Mouse (Mus musculus) neural tube, embryonic 15.5 days (tissue): Measurements from ENCODE around the gene Gm3435. TPM values are rescaled to one million over a fixed set of nuclear protein-coding genes. Genes with fewer than 3 reads are reported as not detected.
"Not testable (repeated sequence)": the region's sequence is repeated elsewhere in the genome, so short reads cannot be mapped to it uniquely, and the experiment has no call there.

Source experiments
- ATAC-seq: fragments of 200-750 bp; cut with Nextera tagmentation; 2 replicates; pipeline ENCODE4 v1.8.0; 2017; ENCODE audit warnings: mild to moderate bottlenecking, moderate TSS enrichment, moderate library complexity; ENCODE audit not compliant: low FRiP score
- H3K27ac ChIP-seq: fragments of 300-500 bp; sonication (generic); replicated peaks from 2 replicates; pipeline ENCODE4 v1.5.1; 2015; ENCODE audit warnings: mild to moderate bottlenecking, inconsistent platforms
- H3K27me3 ChIP-seq: fragments of 300-500 bp; sonication (generic); replicated peaks from 2 replicates; pipeline ENCODE4 v1.6.1; 2015; ENCODE audit warnings: inconsistent platforms
- H3K36me3 ChIP-seq: fragments of 300-500 bp; sonication (generic); 2 replicates; pipeline ENCODE4 v1.6.1; 2015; ENCODE audit warnings: inconsistent platforms
- H3K4me1 ChIP-seq: fragments of 300-500 bp; sonication (generic); 2 replicates; pipeline ENCODE4 v1.6.1; 2015; ENCODE audit warnings: inconsistent platforms
- H3K4me2 ChIP-seq: fragments of 300-500 bp; sonication (generic); 2 replicates; pipeline ENCODE4 v1.6.1; 2015; ENCODE audit warnings: inconsistent platforms, mild to moderate bottlenecking, moderate library complexity
- H3K4me3 ChIP-seq: fragments of 300-500 bp; sonication (generic); replicated peaks from 2 replicates; pipeline ENCODE4 v1.5.1; 2015; ENCODE audit warnings: mild to moderate bottlenecking, inconsistent platforms
- H3K9ac ChIP-seq: fragments of 300-500 bp; sonication (generic); replicated peaks from 2 replicates; pipeline ENCODE4 v1.6.1; 2015; ENCODE audit warnings: mild to moderate bottlenecking, inconsistent platforms
- H3K9me3 ChIP-seq: fragments of 300-500 bp; sonication (generic); replicated peaks from 2 replicates; pipeline ENCODE4 v1.6.1; 2016; ENCODE audit warnings: inconsistent platforms
- WGBS: fragments of 180-500 bp; shearing (Covaris S2); methylation state at CpG from one replicate; pipeline ENCODE4 v1.1.7; 2015; ENCODE audit warnings: mixed read lengths; 5-methylcytosine and 5-hydroxymethylcytosine counted together
- polyA plus RNA-seq: library from polyadenylated mRNA; unstranded; fragments of >200 nt; fragmentation: Nextera tagmentation; extraction: Ambion mirVana; gene quantifications from 2 replicates; pipeline ENCODE4 v1.2.1, GENCODE M21; 2015

The Gm3435 gene
- polyA plus RNA-seq, 1 experiment from 2014 or later: 6.2 TPM

- WGBS: no CpG with 5 or more reads among the region's 5 CpGs
- not testable (repeated sequence) for H3K9me3 ChIP-seq, H3K36me3 ChIP-seq, H3K27me3 ChIP-seq, H3K4me2 ChIP-seq, H3K4me3 ChIP-seq, H3K27ac ChIP-seq, H3K4me1 ChIP-seq, H3K9ac ChIP-seq, ATAC-seq
Observed at GRCm38 (mm10) chr17:14994140-14994539, 15.8 kb upstream of the Gm3435 start.

GRCm38 (mm10) chr17:15000047-15000446 lies 9.9 kb upstream of the Gm3435 start:
- not testable (repeated sequence) for H3K4me2 ChIP-seq, H3K36me3 ChIP-seq, H3K27ac ChIP-seq, ATAC-seq, H3K27me3 ChIP-seq, H3K9me3 ChIP-seq, H3K4me3 ChIP-seq, H3K4me1 ChIP-seq, H3K9ac ChIP-seq
- no CpG with 5 or more reads among the region's 4 CpGs for WGBS

DNA sequence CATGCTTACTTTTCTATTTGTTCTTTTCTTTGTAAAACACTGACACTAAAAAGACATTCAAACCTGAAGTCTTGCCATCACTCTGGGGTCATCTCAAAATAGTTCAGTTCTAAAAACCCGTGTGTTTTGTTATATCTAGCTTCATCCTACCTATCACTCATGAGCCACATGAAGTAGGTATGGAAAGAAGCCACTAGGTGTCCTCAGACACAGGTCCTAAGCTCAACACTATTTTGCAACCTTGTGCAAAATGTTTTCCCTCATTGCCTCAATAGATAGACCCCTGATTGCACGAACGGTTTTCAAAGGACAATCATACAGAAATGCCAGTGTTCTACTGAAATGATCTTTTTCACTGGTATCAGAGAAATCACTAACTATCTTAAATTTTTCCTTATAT lies 888 bp upstream of the Gm3435 start:
- not testable (repeated sequence) for H3K9ac ChIP-seq, H3K36me3 ChIP-seq, H3K4me3 ChIP-seq, H3K9me3 ChIP-seq, H3K4me2 ChIP-seq, H3K27me3 ChIP-seq, H3K4me1 ChIP-seq, H3K27ac ChIP-seq
- ATAC-seq: 0 out of 2 replicates have a peak, but pooled peaks have one; percentile 16
- no CpG with 5 or more reads among the region's 3 CpGs for WGBS

- not testable (repeated sequence) for H3K9ac ChIP-seq, H3K4me3 ChIP-seq, H3K36me3 ChIP-seq, H3K27ac ChIP-seq, H3K4me1 ChIP-seq, ATAC-seq, H3K4me2 ChIP-seq, H3K9me3 ChIP-seq, H3K27me3 ChIP-seq
- 74% methylated on average over 3 of the region's 3 CpGs for WGBS
Observed at GRCm38 (mm10) chr17:15021503-15022220, 11.7 kb downstream of the Gm3435 start.

DNA sequence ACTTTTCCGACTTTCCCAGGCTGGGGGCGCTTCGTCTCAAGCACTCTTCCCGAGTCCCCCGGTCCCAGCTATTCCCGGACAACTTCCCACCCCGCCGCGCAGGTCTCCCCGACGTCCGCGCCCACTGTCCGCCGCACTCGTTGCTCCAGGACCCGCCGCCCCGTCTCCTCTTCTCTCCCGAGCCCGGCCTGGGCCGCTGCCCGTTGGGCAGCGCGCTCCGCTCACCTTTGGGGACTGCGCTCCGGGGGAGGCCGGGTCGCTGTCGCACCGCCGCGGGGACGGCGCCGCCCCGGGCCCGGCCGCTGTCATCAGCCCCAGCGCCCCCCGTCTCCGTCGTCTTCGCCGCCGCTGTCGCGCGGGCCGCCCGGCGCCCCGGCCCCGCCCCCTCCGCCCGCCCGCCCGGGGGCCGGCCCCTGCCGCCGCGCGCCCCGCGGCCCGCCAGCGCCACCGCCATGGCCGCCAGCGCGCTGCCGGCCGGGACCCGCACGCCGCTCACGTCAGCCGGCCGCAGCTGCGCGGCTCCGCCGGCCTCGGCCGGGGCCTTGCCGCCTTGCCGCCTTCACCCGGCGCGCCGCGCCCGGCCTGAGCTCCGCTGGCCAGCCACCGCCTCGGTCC lies 14.0 kb downstream of the Gm3435 start:
- H3K36me3 ChIP-seq, H3K4me1 ChIP-seq, H3K27me3 ChIP-seq, H3K9ac ChIP-seq, H3K4me2 ChIP-seq, H3K4me3 ChIP-seq, H3K27ac ChIP-seq, H3K9me3 ChIP-seq: not testable (repeated sequence)
- no CpG with 5 or more reads among the region's 97 CpGs for WGBS
- ATAC-seq: peak; percentile 81

- not testable (repeated sequence) for H3K27me3 ChIP-seq, H3K4me2 ChIP-seq, H3K9me3 ChIP-seq, H3K9ac ChIP-seq, H3K4me1 ChIP-seq, H3K4me3 ChIP-seq, H3K36me3 ChIP-seq, H3K27ac ChIP-seq
- peak; percentile 93 for ATAC-seq
- WGBS: no CpG with 5 or more reads among the region's 48 CpGs
Observed at GRCm38 (mm10) chr17:15024502-15025193, 14.7 kb downstream of the Gm3435 start.

GRCm38 (mm10) chr17:15025513-15025912 lies 15.5 kb downstream of the Gm3435 start:
- not testable (repeated sequence) for H3K27me3 ChIP-seq, H3K36me3 ChIP-seq, H3K9ac ChIP-seq, H3K4me3 ChIP-seq, ATAC-seq, H3K9me3 ChIP-seq, H3K4me1 ChIP-seq, H3K4me2 ChIP-seq, H3K27ac ChIP-seq
- no CpG with 5 or more reads among the region's 6 CpGs for WGBS

GRCm38 (mm10) chr17:15031414-15031813 lies 21.4 kb downstream of the Gm3435 start:
- not testable (repeated sequence) for H3K4me2 ChIP-seq, H3K27me3 ChIP-seq, H3K4me1 ChIP-seq, H3K9me3 ChIP-seq, H3K27ac ChIP-seq, H3K36me3 ChIP-seq, ATAC-seq, H3K4me3 ChIP-seq, H3K9ac ChIP-seq
- WGBS: no CpG with 5 or more reads among the region's 4 CpGs

- WGBS: no CpG with 5 or more reads among the region's 3 CpGs
- H3K4me1 ChIP-seq, H3K4me2 ChIP-seq, H3K9ac ChIP-seq, H3K27me3 ChIP-seq, H3K27ac ChIP-seq, H3K36me3 ChIP-seq, H3K4me3 ChIP-seq, H3K9me3 ChIP-seq: not testable (repeated sequence)
- 0 out of 2 replicates have a peak, but pooled peaks have one; percentile 11 for ATAC-seq
Observed at GRCm38 (mm10) chr17:15040455-15040854, 30.5 kb downstream of the Gm3435 start.

- not testable (repeated sequence) for H3K4me2 ChIP-seq, H3K9me3 ChIP-seq, H3K4me1 ChIP-seq, H3K9ac ChIP-seq, H3K36me3 ChIP-seq, H3K27ac ChIP-seq, H3K27me3 ChIP-seq
- H3K4me3 ChIP-seq: 0 out of 2 replicates have a peak within 1 kb of the TSS, but pooled peaks have one; percentile 19
- 0% methylated on average over 9 of the region's 56 CpGs for WGBS
- ATAC-seq: peak; percentile 97
Observed at GRCm38 (mm10) chr17:15041175-15041729, 31.3 kb downstream of the Gm3435 start, which contains the start of the genes Ermard, Tcte3 and Gm3448. TSS of gene Ermard (plus strand) at chr17:15041208. TSS of gene Tcte3 (minus strand) at chr17:15041488. TSS of gene Gm3448 (minus strand) at chr17:15041537.

DNA sequence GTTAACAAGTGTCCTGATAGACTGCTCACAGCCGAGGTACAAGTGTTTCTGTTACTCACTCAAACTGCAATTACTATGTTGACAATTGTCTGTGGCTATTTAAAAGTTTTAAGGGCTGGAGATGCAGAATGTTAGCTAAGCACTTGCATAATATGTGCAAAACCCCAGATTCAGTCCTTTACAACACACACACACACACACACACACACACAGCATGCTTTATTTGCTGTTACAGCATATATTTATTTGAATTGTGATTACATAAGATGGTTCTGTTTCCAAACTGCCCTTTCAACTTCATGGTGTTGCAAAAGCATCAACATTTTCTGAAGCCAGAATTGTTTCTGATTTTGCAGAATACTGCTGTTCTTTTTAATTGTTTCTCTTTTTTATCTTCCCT lies 40.4 kb downstream of the Gm3435 start:
- H3K36me3 ChIP-seq, H3K4me3 ChIP-seq, ATAC-seq, H3K27me3 ChIP-seq, H3K27ac ChIP-seq, H3K9ac ChIP-seq, H3K4me1 ChIP-seq, H3K4me2 ChIP-seq, H3K9me3 ChIP-seq: not testable (repeated sequence)
- no CpG with 5 or more reads among the region's 1 CpGs for WGBS

GRCm38 (mm10) chr17:15052766-15053165 lies 42.8 kb downstream of the Gm3435 start:
- H3K36me3 ChIP-seq: peaks cover 19% of the 10 kb centered on the region
- H3K4me3 ChIP-seq, H3K9ac ChIP-seq, H3K4me1 ChIP-seq, H3K9me3 ChIP-seq, H3K27ac ChIP-seq, H3K27me3 ChIP-seq, H3K4me2 ChIP-seq: not testable (repeated sequence)
- 67% methylated on average over 1 of the region's 1 CpGs for WGBS
- ATAC-seq: peak; percentile 45; the same call in 1 of the 2 replicates
